Mouse (Mus musculus): Measurements from ENCODE around the gene Itpkb.

DNA sequence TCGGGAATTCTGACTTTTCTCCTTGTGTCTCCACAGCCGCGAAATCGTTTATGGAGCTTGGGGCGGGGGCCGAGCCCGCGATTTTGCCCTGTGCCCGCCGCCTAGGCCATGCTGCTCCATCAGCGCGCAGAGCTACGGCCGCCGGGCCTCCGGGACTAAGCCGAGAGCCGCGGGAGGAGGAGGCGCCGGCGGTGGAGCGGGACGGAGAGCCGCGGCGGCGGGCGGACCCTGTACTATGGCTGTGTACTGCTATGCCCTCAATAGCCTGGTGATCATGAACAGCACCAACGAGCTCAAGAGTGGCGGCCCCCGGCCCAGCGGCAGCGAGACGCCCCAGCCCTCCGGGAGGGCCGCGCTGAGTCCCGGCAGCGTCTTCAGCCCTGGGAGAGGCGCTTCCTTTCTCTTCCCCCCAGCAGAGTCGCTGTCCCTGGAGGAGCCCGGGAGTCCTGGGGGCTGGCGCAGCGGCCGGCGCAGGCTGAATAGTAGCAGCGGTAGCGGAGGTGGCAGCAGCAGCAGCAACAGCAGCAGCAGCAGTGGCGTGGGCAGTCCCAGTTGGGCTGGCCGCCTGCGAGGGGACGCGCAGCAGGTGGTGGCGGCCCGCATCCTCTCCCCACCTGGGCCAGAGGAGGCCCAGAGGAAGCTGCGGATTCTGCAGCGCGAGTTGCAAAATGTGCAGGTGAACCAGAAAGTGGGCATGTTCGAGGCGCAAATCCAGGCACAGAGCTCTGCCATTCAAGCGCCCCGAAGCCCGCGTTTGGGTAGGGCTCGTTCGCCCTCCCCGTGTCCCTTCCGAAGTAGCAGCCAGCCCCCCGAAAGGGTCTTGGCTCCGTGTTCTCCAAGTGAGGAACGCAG lies 2.0 kb downstream of the Itpkb start:
- TF ChIP-seq CTCF (IDR thresholded peaks at IDR 0.05; ENCODE audit: borderline replicate concordance, extremely low read depth, insufficient read depth, insufficient read length) (no peak), POLR2A (IDR thresholded peaks at IDR 0.05; ENCODE audit: borderline replicate concordance, extremely low read depth, insufficient read depth, insufficient read length, poor library complexity, severe bottlenecking) (no peak)
